Mouse (Mus musculus) layer of hippocampus, adult 18-20 months (tissue): Measurements from ENCODE around the gene Zfp458. TPM values are rescaled to one million over a fixed set of nuclear protein-coding genes. Genes with fewer than 3 reads are reported as not detected.
"Not testable (repeated sequence)": the region's sequence is repeated elsewhere in the genome, so short reads cannot be mapped to it uniquely, and the experiment has no call there.

Experiments
- DNase-seq, 2 experiments: peaks; one replicate each; pipeline ENCODE4 v3.0.0; 2022; ENCODE audit warnings: low spot score in 2 of 2
- long read RNA-seq: library from polyadenylated mRNA; stranded (forward); transcript quantifications from one replicate; pipeline ENCODE4 v2.0.0, GENCODE M21; 2021
- total RNA-seq, 2 experiments: library from RNA; stranded (reverse); gene quantifications; 2 replicates each; pipeline ENCODE4 v1.2.3; 2021

Zfp458 gene
- total RNA-seq: 10 to 100 TPM; 19.7 to 20.7 TPM
- long read RNA-seq, full-length matches to known transcripts: 1 of 2 reads
- long read RNA-seq, partial matches to known transcripts: 0 of 2 reads
- long read RNA-seq, other reads (novel, unspliced or antisense): 1 of 2 reads

- DNase-seq: peak; percentile 7 to 29
These were observed at the start of gene Zfp458 for GRCm38 (mm10) chr13:67278314-67278713. Zfp458 (minus strand) TSS chr13:67278466.

GRCm38 (mm10) chr13:67306718-67307117 is 28.5 kb upstream of the Zfp458 start:
- DNase-seq: no peak

GRCm38 (mm10) chr13:67305822-67306672 is 27.8 kb upstream of the Zfp458 start, which contains the start of gene Zfp457:
Zfp457 (minus strand) TSS chr13:67306485.
- DNase-seq: peak; percentile 87 to 98

- DNase-seq: not testable (repeated sequence)
These were observed 8.7 kb downstream of the Zfp458 start for GRCm38 (mm10) chr13:67269383-67270065.

GRCm38 (mm10) chr13:67268568-67269369 is 9.5 kb downstream of the Zfp458 start:
- peak; percentile 78 to 93 for DNase-seq

- DNase-seq: no peak
These were observed 64.2 kb downstream of the Zfp458 start for GRCm38 (mm10) chr13:67214015-67214607.

Other genes with a start within 250 kb of the Zfp458 start
- 1 to 10 TPM; 4.4 to 4.8 TPM for gene Zfp712, start 217.3 kb downstream of the Zfp458 start, total RNA-seq
- 1 to 10 TPM; 2.4 to 3.2 TPM for gene Zfp708, start 180.5 kb downstream of the Zfp458 start, total RNA-seq
- 1 to 10 TPM; 2.9 to 3.1 TPM for gene Gm28557, start 169.9 kb downstream of the Zfp458 start, total RNA-seq
- gene Rslcan18, start 162.2 kb downstream of the Zfp458 start, total RNA-seq: under 1 TPM; 0.58 to 0.74 TPM
- 10 to 100 TPM in 1 of 2 experiments, 1 to 10 TPM in 1; 9.9 to 13.7 TPM for gene Zfp759, start 156.8 kb downstream of the Zfp458 start, total RNA-seq
- 1 to 10 TPM; 5.6 to 6.6 TPM for gene Rsl1, start 105.3 kb downstream of the Zfp458 start, total RNA-seq
- 1 to 10 TPM; 3.0 to 3.5 TPM for gene Zfp455, start 84.0 kb downstream of the Zfp458 start, total RNA-seq
- 1 to 10 TPM; 4.6 to 5.5 TPM for gene Zfp457, start 28.0 kb upstream of the Zfp458 start, total RNA-seq
- 1 to 10 TPM; 3.7 to 4.1 TPM for gene Zfp595, start 54.1 kb upstream of the Zfp458 start, total RNA-seq
- under 1 TPM in 1 of 2 experiments, not detected in 1; 0.82 TPM for gene Gm28044, start 82.1 kb upstream of the Zfp458 start, total RNA-seq
- gene Zfp953, start 82.1 kb upstream of the Zfp458 start, total RNA-seq: 1 to 10 TPM in 1 of 2 experiments, under 1 TPM in 1; 0.81 to 1.0 TPM
- 1 to 10 TPM in 1 of 2 experiments, under 1 TPM in 1; 0.84 to 1.2 TPM for gene Gm28041, start 97.3 kb upstream of the Zfp458 start, total RNA-seq
- under 1 TPM; 0.62 to 0.89 TPM for gene Zfp456, start 97.3 kb upstream of the Zfp458 start, total RNA-seq
- gene Zfp429, start 121.4 kb upstream of the Zfp458 start, total RNA-seq: 1 to 10 TPM; 2.2 to 4.7 TPM
- gene Zfp459, start 143.0 kb upstream of the Zfp458 start, total RNA-seq: 1 to 10 TPM; 1.4 to 2.8 TPM
- gene Zfp874a, start 173.2 kb upstream of the Zfp458 start, total RNA-seq: 10 to 100 TPM; 13.2 to 14.5 TPM
- 10 to 100 TPM; 14.8 to 19.0 TPM for gene Zfp874b, start 205.8 kb upstream of the Zfp458 start, total RNA-seq
- 1 to 10 TPM; 8.6 to 9.9 TPM for gene Zfp58, start 222.1 kb upstream of the Zfp458 start, total RNA-seq
- under 1 TPM in 1 of 2 experiments, not detected in 1; 0.81 TPM for gene Gm26965, start 247.7 kb upstream of the Zfp458 start, total RNA-seq
- 10 to 100 TPM; 18.7 to 20.7 TPM for gene Zfp87, start 247.7 kb upstream of the Zfp458 start, total RNA-seq